In genomic region chr11:4260463-4261187, GRCm38 (mm10) we compare ENCODE assay signal across 8 mouse cellular contexts. TPM values are rescaled to one million over a fixed set of nuclear protein-coding genes. Genes with fewer than 3 reads are reported as not detected.
DNase-seq lines count a peak whose midpoint lies in the region; ATAC-seq and TF ChIP-seq lines count a peak whose summit lies in the region.

No protein-coding gene starts in this region.

- H3K27ac ChIP-seq in cerebellum, adult 2 months (ENCODE audit: insufficient read depth, low read length) = no peak overlapping the region
- H3K27ac ChIP-seq in kidney, postnatal 0 days = no peak overlapping the region

- 15% methylated on average over 14 of the region's 14 CpGs for WGBS in cerebellum, adult 2 months
- WGBS in kidney, postnatal 0 days = 23% methylated on average over 14 of the region's 14 CpGs

- peak; percentile 40 for ATAC-seq in granulocyte monocyte progenitor cell, adult 5-6 weeks (replicated peaks; ENCODE audit: poor library complexity, severe bottlenecking)
- ATAC-seq in kidney, postnatal 0 days (replicated peaks; ENCODE audit: low FRiP score, low read depth) = no peak

- no peak overlapping the region for H3K9ac ChIP-seq in kidney, postnatal 0 days (ENCODE audit: low read depth, low read length)

- H3K36me3 ChIP-seq in kidney, postnatal 0 days (ENCODE audit: insufficient read depth, low read length) = no peaks in the 10 kb centered on the region

- DNase-seq in cerebellum, adult 2 months = peak; percentile 25 to 34
- no peak for DNase-seq in cerebellum, postnatal 4 days (ENCODE audit: low spot score in 2 of 2)
- DNase-seq in CD4-positive, CD25-positive, alpha-beta regulatory T cell, adult 2 months (ENCODE audit: low read depth, low spot score) = peak; percentile 57
- peak; percentile 54 for DNase-seq in kidney, postnatal 0 days (ENCODE audit: low spot score)
- peak; percentile 83 for DNase-seq in lung, postnatal 36 days
- no peak for DNase-seq in embryo, embryonic 10 days (ENCODE audit: low spot score)
- DNase-seq in right cerebral cortex, postnatal 36 days (ENCODE audit: low spot score in 2 of 2) = no peak

- no peaks in the 10 kb centered on the region; the same call in 1 of the 2 replicates for H3K27me3 ChIP-seq in cerebellum, adult 2 months (ENCODE audit: control insufficient read depth, insufficient read depth, low read length)
- no peaks in the 10 kb centered on the region for H3K27me3 ChIP-seq in kidney, postnatal 0 days (ENCODE audit: insufficient read depth, low read length)

- H3K4me3 ChIP-seq in cerebellum, adult 2 months (replicated peaks; ENCODE audit: insufficient read depth, low read depth, low read length) = no peak overlapping the region
- H3K4me3 ChIP-seq in kidney, postnatal 0 days (replicated peaks; ENCODE audit: low read depth, low read length) = no peak overlapping the region

- no peaks in the 10 kb centered on the region for H3K9me3 ChIP-seq in kidney, postnatal 0 days (replicated peaks; ENCODE audit: low read length)

- no peak for TF ChIP-seq CTCF in cerebellum, adult 2 months (IDR thresholded peaks at IDR 0.05; ENCODE audit: borderline replicate concordance, insufficient read depth, low read depth, low read length)
- no peak for TF ChIP-seq CTCF in kidney, postnatal 0 days (IDR thresholded peaks at IDR 0.05; ENCODE audit: low read depth)

- no peak for TF ChIP-seq POLR2A in cerebellum, adult 2 months (IDR thresholded peaks at IDR 0.05; ENCODE audit: borderline replicate concordance, insufficient read depth, low read length)

- peaks cover 10% of the 10 kb centered on the region; the same call in 1 of the 2 replicates for H3K4me1 ChIP-seq in cerebellum, adult 2 months (ENCODE audit: control insufficient read depth, insufficient read depth, low read length)
- H3K4me1 ChIP-seq in kidney, postnatal 0 days (replicated peaks; ENCODE audit: insufficient read depth, low read length) = peaks cover 25% of the 10 kb centered on the region; the same call in 1 of the 2 replicates

- H3K4me2 ChIP-seq in kidney, postnatal 0 days (ENCODE audit: low read length) = peak overlapping the region; percentile 28; the same call in 1 of the 2 replicates

RNA-seq across cellular contexts. Expression of gene Lif, which starts 3.3 kb away (rescaled TPM):
- polyA plus RNA-seq in cerebellum, adult 2 months (2012; rRNA removed) = 0.15 and 0.41 TPM in 2 replicates
- total RNA-seq in granulocyte monocyte progenitor cell, adult 5-6 weeks (2014; fragmentation: Nextera tagmentation) = 0.38 and 0.56 TPM in 2 replicates
- total RNA-seq in granulocyte monocyte progenitor cell, adult 5-6 weeks (2017) = 0.86 and 1.2 TPM in 2 replicates
- 0.11 and 0.24 TPM in 2 replicates for polyA plus RNA-seq in kidney, postnatal 0 days (2015; fragmentation: Nextera tagmentation; extraction: Ambion mirVana)

RNA-seq across cellular contexts. Expression of gene Osm, which starts 24.4 kb away (rescaled TPM):
- polyA plus RNA-seq in cerebellum, adult 2 months (2012; rRNA removed) = 0.03 TPM in 1 of 2 replicates, not detected in the other
- total RNA-seq in granulocyte monocyte progenitor cell, adult 5-6 weeks (2014; fragmentation: Nextera tagmentation) = 6.4 and 10.8 TPM in 2 replicates
- total RNA-seq in granulocyte monocyte progenitor cell, adult 5-6 weeks (2017) = 16.6 and 18.9 TPM in 2 replicates
- 0.09 and 0.11 TPM in 2 replicates for polyA plus RNA-seq in kidney, postnatal 0 days (2015; fragmentation: Nextera tagmentation; extraction: Ambion mirVana)

RNA-seq across cellular contexts. Expression of gene Castor1, which starts 42.6 kb away (rescaled TPM):
- 5.1 and 5.6 TPM in 2 replicates for polyA plus RNA-seq in cerebellum, adult 2 months (2012; rRNA removed)
- total RNA-seq in granulocyte monocyte progenitor cell, adult 5-6 weeks (2014; fragmentation: Nextera tagmentation) = not detected in 2 replicates
- 0.10 TPM in 1 of 2 replicates, not detected in the other for total RNA-seq in granulocyte monocyte progenitor cell, adult 5-6 weeks (2017)
- 6.5 and 6.7 TPM in 2 replicates for polyA plus RNA-seq in kidney, postnatal 0 days (2015; fragmentation: Nextera tagmentation; extraction: Ambion mirVana)

Comparison
In these comparisons a context has a peak if more than half of its experiments do, and no peak if none do; other contexts are left out.
1. DNase-seq: peak in cerebellum, adult 2 months (2 of 2), CD4-positive, CD25-positive, alpha-beta regulatory T cell, adult 2 months (single experiment), kidney, postnatal 0 days (single experiment) and lung, postnatal 36 days (single experiment); none in cerebellum, postnatal 4 days (0 of 2), embryo, embryonic 10 days (single experiment) and right cerebral cortex, postnatal 36 days (0 of 2).